Mouse (Mus musculus) cortical plate, adult 2 months (tissue): Measurements from ENCODE around the gene Itih4. TPM values are rescaled to one million over a fixed set of nuclear protein-coding genes. Genes with fewer than 3 reads are reported as not detected.

ENCODE experiments used
- H3K27ac ChIP-seq: fragments of 200-500 bp; 2 replicates; pipeline ENCODE4 v1.5.1; 2012; ENCODE audit warnings: low read length, control low read depth, inconsistent platforms; ENCODE audit not compliant: insufficient read depth
- H3K4me1 ChIP-seq: fragments of 200-500 bp; 2 replicates; pipeline ENCODE4 v1.6.1; 2011; ENCODE audit warnings: low read length; ENCODE audit not compliant: control insufficient read depth, insufficient read depth
- H3K4me3 ChIP-seq: fragments of 200-500 bp; 2 replicates; pipeline ENCODE4 v1.5.1; 2011; ENCODE audit warnings: mild to moderate bottlenecking, low read length, control low read depth; ENCODE audit not compliant: insufficient read depth
- CTCF ChIP-seq: fragments of 200-500 bp; IDR thresholded peaks from 2 replicates; pipeline ENCODE4 v1.5.1; 2011; ENCODE audit warnings: mild to moderate bottlenecking, control low read depth, low read length; ENCODE audit not compliant: insufficient read depth; ENCODE audit errors: extremely low read depth
- POLR2A ChIP-seq: fragments of 200-500 bp; IDR thresholded peaks from 2 replicates; pipeline ENCODE4 v1.6.1; 2011; ENCODE audit warnings: mild to moderate bottlenecking, low read length, control low read depth; ENCODE audit not compliant: insufficient read depth; ENCODE audit errors: extremely low read depth
- polyA plus RNA-seq: library from polyadenylated mRNA; depleted of rRNA; stranded (reverse); fragments of >200 nt; gene quantifications from 2 replicates; pipeline ENCODE4 v1.2.3, GENCODE M21; 2012; rRNA removed

Itih4 gene
- polyA plus RNA-seq, 1 experiment: 0.04 TPM

- TF ChIP-seq POLR2A: no peak
- TF ChIP-seq CTCF: no peak
- H3K27ac ChIP-seq: no peak overlapping the region
- H3K4me1 ChIP-seq: peaks cover 2% of the 10 kb centered on the region
- no peak overlapping the region for H3K4me3 ChIP-seq
Observed at GRCm38 (mm10) chr14:30925492-30925891, 39.2 kb downstream of the Itih4 start.

- TF ChIP-seq POLR2A (no peak), CTCF (no peak)
- Histone ChIP-seq H3K4me3 (no peak overlapping the region), H3K4me1 (no peaks in the 10 kb centered on the region)
Observed at GRCm38 (mm10) chr14:30930386-30930785, 44.1 kb downstream of the Itih4 start.

DNA sequence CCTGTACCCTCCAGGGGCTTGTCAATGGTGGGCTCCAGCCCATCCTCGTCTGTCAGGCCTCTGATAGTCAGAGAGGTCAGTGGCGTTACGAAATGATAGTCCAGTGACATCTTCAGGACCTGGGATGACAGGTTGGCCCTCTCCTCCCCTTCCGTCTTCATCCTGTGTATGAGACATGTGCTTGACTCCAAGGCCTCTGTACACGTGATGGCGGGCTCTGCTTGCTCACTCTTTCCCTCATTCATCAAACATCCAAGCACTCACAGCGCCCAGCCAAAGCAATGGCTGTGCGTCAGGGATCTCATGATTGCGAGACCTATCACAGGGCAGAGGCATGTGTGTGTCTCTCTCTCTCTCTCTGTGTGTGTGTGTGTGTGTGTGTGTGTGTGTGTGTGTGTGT is 47.1 kb downstream of the Itih4 start:
- TF ChIP-seq POLR2A (no peak), CTCF (no peak)

More at GRCm38 (mm10) chr14:30930386-30930785, 44.1 kb downstream of the Itih4 start:
- H3K27ac ChIP-seq: no peak overlapping the region

DNA sequence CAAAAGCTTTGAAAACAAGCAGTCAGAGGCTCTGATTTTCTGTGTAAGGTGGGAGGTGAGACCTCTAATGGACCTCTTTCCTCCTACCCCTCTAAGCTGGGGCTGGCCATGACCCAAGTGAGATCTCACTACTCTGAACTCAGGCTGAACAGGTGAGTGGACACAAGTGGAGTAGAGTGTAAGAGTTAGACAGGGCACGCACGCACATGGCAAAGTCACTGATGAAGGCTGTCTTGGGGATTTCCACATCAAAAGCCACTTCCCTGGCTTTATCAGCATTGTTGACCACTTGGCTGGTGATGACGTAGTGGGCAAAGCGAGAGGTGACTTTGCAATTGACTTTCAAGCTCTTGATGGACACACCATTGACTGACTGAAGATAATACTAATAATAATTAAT is 56.0 kb downstream of the Itih4 start:
- Histone ChIP-seq H3K27ac (no peak overlapping the region), H3K4me3 (no peak overlapping the region), H3K4me1 (no peaks in the 10 kb centered on the region)
- no peak for TF ChIP-seq CTCF
- TF ChIP-seq POLR2A: no peak

More for the DNA sequence above, 47.1 kb downstream of the Itih4 start:
- Histone ChIP-seq H3K4me1 (no peaks in the 10 kb centered on the region), H3K27ac (no peak overlapping the region), H3K4me3 (no peak overlapping the region)

DNA sequence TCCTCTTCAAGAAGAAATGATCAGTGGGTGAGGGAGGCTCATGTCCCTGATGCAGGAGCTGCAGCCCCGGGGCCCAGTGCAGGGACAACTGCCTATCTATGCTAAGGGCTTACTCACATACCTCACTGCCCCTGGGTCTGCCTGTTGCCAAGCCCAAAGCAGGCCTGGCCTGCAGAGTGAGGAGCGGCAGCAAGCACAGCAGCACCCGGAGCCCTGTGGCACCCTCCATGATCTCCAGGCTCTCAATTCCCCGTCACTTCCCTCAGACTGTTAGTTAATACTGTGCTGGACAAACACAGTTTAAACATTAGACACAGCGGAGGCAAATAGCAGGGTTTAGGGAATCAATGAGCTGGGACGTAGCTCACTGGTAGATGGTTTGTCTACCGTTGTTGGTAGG is 56.8 kb downstream of the Itih4 start, which contains the start of gene Itih1:
Itih1 (minus strand) TSS at position 252 of the 400 bp plus-strand sequence.
- H3K4me3 ChIP-seq: no peak within 1 kb of the TSS
- no peak for TF ChIP-seq POLR2A
- TF ChIP-seq CTCF: no peak
- H3K4me1 ChIP-seq: no peaks in the 10 kb centered on the region
- H3K27ac ChIP-seq: no peak within 1 kb of the TSS; the same call in 1 of the 2 replicates

DNA sequence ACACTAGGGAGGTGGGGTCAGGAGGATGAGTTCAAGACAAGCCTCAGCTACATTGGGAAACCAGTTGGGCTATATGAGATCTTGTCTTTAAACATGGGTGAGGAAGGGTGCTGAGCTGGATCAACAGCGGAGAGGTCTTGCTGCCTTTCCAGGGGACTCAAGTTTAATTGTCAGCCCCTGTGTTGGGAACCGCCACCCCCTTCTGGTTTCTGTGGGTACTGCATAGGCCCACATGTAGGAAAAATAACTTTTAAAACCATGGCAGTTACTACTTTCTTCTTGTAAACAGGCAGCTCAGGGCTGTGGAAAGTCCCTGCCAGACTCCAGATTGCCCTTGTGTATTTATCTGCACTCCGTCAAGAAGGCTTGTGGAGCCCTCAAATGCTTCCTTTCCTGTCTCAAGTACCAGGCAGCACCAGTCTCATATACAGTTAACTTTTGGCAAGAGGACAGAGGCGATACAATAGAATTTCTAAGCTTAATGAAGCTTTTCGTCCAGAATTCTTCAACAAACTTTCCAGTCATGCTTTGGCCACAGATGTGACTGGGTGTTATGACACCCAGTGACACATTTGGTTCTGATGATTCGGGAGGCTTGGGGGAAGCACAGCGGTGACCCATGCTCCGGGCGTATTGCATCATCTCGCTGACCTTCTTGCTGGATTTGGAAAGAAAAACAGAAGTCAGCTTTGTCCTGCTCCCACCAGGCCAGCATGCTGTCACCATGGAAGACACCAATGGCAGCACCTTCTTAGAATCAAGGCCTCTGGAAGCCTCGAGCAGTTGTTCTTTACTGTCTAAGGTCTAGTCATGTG is 57.8 kb downstream of the Itih4 start:
- no peak for TF ChIP-seq POLR2A
- TF ChIP-seq CTCF: peak; percentile 68
- Histone ChIP-seq H3K4me3 (no peak overlapping the region), H3K27ac (no peak overlapping the region; the same call in 1 of the 2 replicates), H3K4me1 (no peaks in the 10 kb centered on the region)

DNA sequence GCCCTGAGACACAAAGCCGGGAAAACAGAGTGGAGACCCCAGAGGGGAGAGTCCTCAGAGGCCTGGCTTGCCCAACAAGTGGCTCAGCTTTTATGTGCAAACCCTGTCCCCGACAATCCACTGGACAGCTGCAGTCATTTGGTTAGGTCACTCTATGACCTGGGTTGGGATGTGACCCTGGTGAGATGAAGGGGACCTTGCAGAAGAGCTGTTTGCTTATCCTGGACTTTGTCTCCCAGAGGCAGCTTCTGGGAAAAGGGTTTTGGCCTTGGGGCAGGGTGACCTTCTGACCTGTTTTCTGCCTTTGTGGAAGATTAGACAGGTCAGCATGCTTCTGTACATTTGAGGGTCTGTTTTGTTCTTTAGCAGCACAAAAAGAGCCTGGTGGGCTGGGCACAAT is 58.5 kb downstream of the Itih4 start:
- Histone ChIP-seq H3K27ac (no peak overlapping the region), H3K4me3 (no peak overlapping the region), H3K4me1 (no peaks in the 10 kb centered on the region)
- TF ChIP-seq CTCF (no peak), POLR2A (no peak)

DNA sequence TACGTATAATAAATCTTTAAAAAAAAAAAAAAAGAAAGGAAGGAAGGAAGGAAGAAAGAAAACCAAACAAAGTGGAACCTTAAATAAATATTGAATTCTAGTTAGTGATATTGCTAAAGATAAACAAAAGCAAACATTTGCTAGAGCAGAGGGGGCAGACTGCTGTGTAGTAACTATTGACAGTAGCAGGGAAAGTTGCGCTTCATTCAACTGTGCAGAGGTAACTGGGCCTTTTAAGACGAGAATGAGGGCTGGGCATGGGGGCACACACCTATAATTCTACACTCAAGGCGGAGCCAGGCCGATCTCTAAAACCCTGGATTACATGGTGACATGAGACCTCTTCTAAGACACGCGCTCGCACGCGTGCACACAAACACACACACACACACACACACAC is 63.7 kb downstream of the Itih4 start:
- Histone ChIP-seq H3K27ac (no peak overlapping the region), H3K4me3 (no peak overlapping the region), H3K4me1 (no peaks in the 10 kb centered on the region)
- TF ChIP-seq CTCF: no peak
- TF ChIP-seq POLR2A: no peak

GRCm38 (mm10) chr14:30951154-30951825 is 65.0 kb downstream of the Itih4 start, which contains the start of gene Nek4:
Gene Nek4, plus strand, starts transcription at chr14:30951377.
- TF ChIP-seq POLR2A (peak; percentile 83), CTCF (no peak)
- Histone ChIP-seq H3K4me3 (peak within 1 kb of the TSS; percentile 76), H3K27ac (0 out of 2 replicates have a peak within 1 kb of the TSS, but pooled peaks have one; percentile 20), H3K4me1 (no peaks in the 10 kb centered on the region)

Other genes with a start within 250 kb of the Itih4 start
- 12.9 and 13.2 TPM in 2 replicates for gene Rft1, start 232.1 kb upstream of the Itih4 start, polyA plus RNA-seq
- 6.7 and 7.3 TPM in 2 replicates for gene Sfmbt1, start 171.6 kb upstream of the Itih4 start, polyA plus RNA-seq
- 36.5 and 38.4 TPM in 2 replicates for gene Tmem110, start 60.9 kb upstream of the Itih4 start, polyA plus RNA-seq
- gene Mustn1, start 7.3 kb upstream of the Itih4 start, polyA plus RNA-seq: 2.5 and 3.0 TPM in 2 replicates
- 33.1 and 33.5 TPM in 2 replicates for gene Itih3, start 37.3 kb downstream of the Itih4 start, polyA plus RNA-seq
- gene Itih1, start 56.8 kb downstream of the Itih4 start, polyA plus RNA-seq: not detected in 2 replicates
- 13.3 and 14.2 TPM in 2 replicates for gene Nek4, start 64.9 kb downstream of the Itih4 start, polyA plus RNA-seq
- 93.9 and 94.9 TPM in 2 replicates for gene Glt8d1, start 114.9 kb downstream of the Itih4 start, polyA plus RNA-seq
- 251 and 272 TPM in 2 replicates for gene Spcs1, start 115.2 kb downstream of the Itih4 start, polyA plus RNA-seq
- gene Pbrm1, start 132.7 kb downstream of the Itih4 start, polyA plus RNA-seq: 15.5 and 17.0 TPM in 2 replicates
- gene Gnl3, start 132.7 kb downstream of the Itih4 start, polyA plus RNA-seq: 55.6 and 57.8 TPM in 2 replicates
- 26.7 and 28.4 TPM in 2 replicates for gene Smim4, start 242.5 kb downstream of the Itih4 start, polyA plus RNA-seq
- 12.8 and 13.0 TPM in 2 replicates for gene Nt5dc2, start 244.6 kb downstream of the Itih4 start, polyA plus RNA-seq